Mouse (Mus musculus) myocyte (in vitro differentiated cells): ENCODE measurements around the gene Lamb2. TPM values are rescaled to one million over a fixed set of nuclear protein-coding genes. Genes with fewer than 3 reads are reported as not detected.
A peak's percentile ranks its signal among the peaks of the same experiment; 100 is the strongest.

Experiments used
- H3K27me3 ChIP-seq: one replicate; pipeline ENCODE4 v1.6.1; 2011; ENCODE audit not compliant: control insufficient read depth, insufficient read depth, insufficient read length
- H3K36me3 ChIP-seq: one replicate; pipeline ENCODE4 v1.6.1; 2011; ENCODE audit not compliant: control insufficient read depth, insufficient read depth
- H3K4me2 ChIP-seq: one replicate; pipeline ENCODE4 v1.6.1; 2011; ENCODE audit warnings: low read depth, control low read depth
- H3K4me3 ChIP-seq: one replicate; pipeline ENCODE4 v1.5.1; 2011; ENCODE audit warnings: mild to moderate bottlenecking, control low read depth, moderate library complexity
- H3K79me2 ChIP-seq: one replicate; pipeline ENCODE4 v1.6.1; 2011; ENCODE audit not compliant: control insufficient read depth, insufficient read depth
- H3ac ChIP-seq: one replicate; pipeline ENCODE4 v1.6.1; 2011; ENCODE audit not compliant: control insufficient read depth, insufficient read length
- CEBPB ChIP-seq: IDR thresholded peaks from 2 replicates; pipeline ENCODE4 v1.6.1; 2011; ENCODE audit warnings: mild to moderate bottlenecking, moderate library complexity; ENCODE audit not compliant: poor library complexity, insufficient read depth, severe bottlenecking
- E2F4 ChIP-seq: IDR thresholded peaks from one replicate; pipeline ENCODE4 v1.6.1; 2011; ENCODE audit warnings: mild to moderate bottlenecking, control low read depth, moderate library complexity; ENCODE audit not compliant: insufficient read depth
- MAX ChIP-seq: IDR thresholded peaks from one replicate; pipeline ENCODE4 v1.6.1; 2011; ENCODE audit warnings: low read depth, mild to moderate bottlenecking, control low read depth
- MYOD1 ChIP-seq, 3 experiments: IDR thresholded peaks; one replicate each; pipeline ENCODE4 v1.6.1; 2011; ENCODE audit warnings: control low read depth in 2 of 3, low read depth in 2 of 3, mild to moderate bottlenecking in 2 of 3, moderate library complexity in 1 of 3; ENCODE audit not compliant: insufficient read length in 2 of 3, control insufficient read depth in 1 of 3
- MYOG ChIP-seq, 3 experiments: IDR thresholded peaks; one replicate each; pipeline ENCODE4 v1.6.1; 2011; ENCODE audit warnings: control low read depth in 2 of 3, low read depth in 2 of 3, mild to moderate bottlenecking in 2 of 3; ENCODE audit not compliant: insufficient read length in 2 of 3, control insufficient read depth in 1 of 3, insufficient read depth in 1 of 3
- POLR2A ChIP-seq: IDR thresholded peaks from one replicate; pipeline ENCODE4 v1.6.1; 2011; ENCODE audit warnings: low read depth, mild to moderate bottlenecking, control low read depth, moderate library complexity; ENCODE audit not compliant: insufficient read length
- POLR2AphosphoS2 ChIP-seq: IDR thresholded peaks from one replicate; pipeline ENCODE4 v1.6.1; 2011; ENCODE audit warnings: low read depth, control low read depth; ENCODE audit not compliant: insufficient read length
- REST ChIP-seq: IDR thresholded peaks from one replicate; pipeline ENCODE4 v1.6.1; 2011; ENCODE audit warnings: mild to moderate bottlenecking, control low read depth, moderate library complexity; ENCODE audit not compliant: insufficient read depth, insufficient read length
- SRF ChIP-seq: IDR thresholded peaks from one replicate; pipeline ENCODE4 v1.6.1; 2011; ENCODE audit warnings: low read depth; ENCODE audit not compliant: control insufficient read depth, insufficient read length
- TCF12 ChIP-seq: IDR thresholded peaks from one replicate; pipeline ENCODE4 v1.6.1; 2011; ENCODE audit warnings: mild to moderate bottlenecking, control low read depth; ENCODE audit not compliant: poor library complexity, insufficient read depth, severe bottlenecking
- TCF3 ChIP-seq: IDR thresholded peaks from one replicate; pipeline ENCODE4 v1.6.1; 2011; ENCODE audit warnings: low read depth, control low read depth; ENCODE audit not compliant: insufficient read length
- USF1 ChIP-seq: IDR thresholded peaks from one replicate; pipeline ENCODE4 v1.6.1; 2011; ENCODE audit warnings: low read depth, mild to moderate bottlenecking, control low read depth, moderate library complexity
- polyA plus RNA-seq: library from polyadenylated mRNA; unstranded; fragments of >200 nt; fragmentation: generic; extraction: Trizol; gene quantifications from one replicate; pipeline ENCODE4 v1.2.1, GENCODE M21; 2012; ENCODE audit warnings: missing spikeins

Gene Lamb2
- polyA plus RNA-seq, 1 experiment: 61.6 TPM

DNA sequence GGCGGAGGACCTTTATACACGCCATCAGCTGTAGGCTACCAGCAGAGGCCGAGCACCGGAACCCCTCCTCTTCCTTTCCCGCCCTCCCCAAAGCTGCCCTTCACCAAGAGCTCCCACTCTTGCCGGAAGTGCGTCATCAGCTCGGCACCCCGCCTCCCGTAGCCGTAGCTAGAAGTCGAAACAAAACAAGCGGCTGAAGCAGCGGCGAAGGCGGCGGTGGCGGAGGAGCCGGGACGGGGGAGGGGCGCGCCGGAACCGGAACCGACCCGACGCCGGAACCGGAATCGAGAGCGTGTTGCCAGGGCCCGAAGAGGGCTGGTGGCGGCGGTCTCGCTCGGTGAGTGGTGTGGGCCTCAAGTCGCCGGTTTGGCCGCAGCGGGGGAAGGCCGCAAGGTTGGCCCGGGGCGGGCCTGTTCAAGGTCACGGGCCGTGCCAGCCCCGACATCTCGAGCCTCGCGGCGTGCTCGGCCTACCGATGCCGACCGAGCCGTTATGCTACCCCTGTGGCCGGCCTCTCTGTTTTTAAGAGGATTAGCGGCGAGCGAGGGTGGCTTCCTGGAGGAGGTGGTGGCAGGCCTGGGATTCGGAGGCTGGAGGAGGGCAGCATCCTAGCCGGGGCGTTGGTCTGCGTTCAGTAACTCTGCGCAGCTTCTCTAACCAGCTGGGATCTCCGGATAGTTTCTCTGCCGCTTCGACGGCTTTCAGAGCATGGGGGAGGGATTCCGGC lies 11.2 kb downstream of the Lamb2 start, which contains the start of gene Usp19:
Gene Usp19, plus strand, starts transcription at position 44 of the 727 bp plus-strand sequence.
- H3ac ChIP-seq: peak within 1 kb of the TSS; percentile 95
- H3K79me2 ChIP-seq: peaks cover 22% of the 10 kb centered on the region
- peak; percentile 81 for TF ChIP-seq POLR2A
- TF ChIP-seq POLR2AphosphoS2: peak; percentile 85
- TF ChIP-seq TCF3: no peak
- H3K4me2 ChIP-seq: peak within 1 kb of the TSS; percentile 78
- peaks cover 28% of the 10 kb centered on the region for H3K36me3 ChIP-seq
- peak within 1 kb of the TSS; percentile 93 for H3K4me3 ChIP-seq
- no peaks in the 10 kb centered on the region for H3K27me3 ChIP-seq

GRCm38 (mm10) chr9:108491286-108491580 lies 11.7 kb downstream of the Lamb2 start:
- Histone ChIP-seq H3ac (peak overlapping the region; percentile 95), H3K79me2 (peaks cover 22% of the 10 kb centered on the region), H3K4me3 (peak overlapping the region; percentile 93), H3K36me3 (peaks cover 33% of the 10 kb centered on the region), H3K27me3 (no peaks in the 10 kb centered on the region), H3K4me2 (peak overlapping the region; percentile 78)
- TF ChIP-seq MYOD1 (IDR thresholded peaks at IDR 0.05; ENCODE audit: control insufficient read depth in 1 of 3, insufficient read length in 2 of 3, low read depth in 2 of 3) (no peak), REST (no peak), MAX (no peak), POLR2AphosphoS2 (no peak), POLR2A (no peak), SRF (no peak), MYOG (IDR thresholded peaks at IDR 0.05; ENCODE audit: control insufficient read depth in 1 of 3, insufficient read depth in 1 of 3, insufficient read length in 2 of 3, low read depth in 2 of 3) (no peak), TCF3 (no peak), CEBPB (no peak), E2F4 (no peak), TCF12 (no peak), USF1 (no peak)

DNA sequence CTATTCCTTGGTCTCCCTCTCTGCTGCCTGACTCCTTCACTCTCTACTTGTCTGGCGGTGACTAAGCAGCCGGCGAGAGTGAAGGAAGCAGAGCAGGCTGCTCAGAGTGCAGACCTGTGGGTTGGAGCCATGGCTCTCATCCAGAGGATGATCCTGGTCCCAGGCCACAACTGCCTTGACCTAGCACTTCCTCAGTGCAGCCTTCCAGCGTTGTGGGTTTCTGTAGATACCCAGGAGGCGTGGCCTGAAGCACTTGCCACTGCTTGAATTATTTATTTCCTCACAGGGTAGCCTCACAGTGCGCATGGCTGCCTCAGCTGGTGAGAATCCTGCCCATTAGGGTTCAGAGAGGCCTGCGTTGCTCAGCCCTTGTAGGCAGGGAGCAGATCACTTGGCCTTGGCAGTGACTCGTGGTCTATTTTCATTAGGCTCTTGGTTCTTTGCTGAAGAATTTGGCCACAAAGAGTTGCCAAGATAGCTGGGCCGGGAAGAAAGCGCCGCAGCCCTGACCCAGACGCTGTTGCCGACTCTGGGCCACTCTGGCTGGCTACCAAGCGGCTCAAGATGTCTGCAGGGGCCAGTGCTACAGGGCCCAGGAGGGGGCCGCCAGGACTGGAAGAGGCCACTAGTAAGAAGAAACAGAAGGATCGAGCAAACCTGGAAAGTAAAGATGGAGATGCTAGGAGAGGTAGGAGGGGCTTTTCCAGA lies 12.7 kb downstream of the Lamb2 start:
- H3K4me2 ChIP-seq: peak overlapping the region; percentile 78
- no peaks in the 10 kb centered on the region for H3K27me3 ChIP-seq
- peak overlapping the region; percentile 93 for H3K4me3 ChIP-seq
- peaks cover 33% of the 10 kb centered on the region for H3K36me3 ChIP-seq
- TF ChIP-seq USF1 (no peak), POLR2AphosphoS2 (peak; percentile 53)
- peak overlapping the region; percentile 95 for H3ac ChIP-seq
- H3K79me2 ChIP-seq: peaks cover 22% of the 10 kb centered on the region

GRCm38 (mm10) chr9:108493246-108493645 lies 13.7 kb downstream of the Lamb2 start:
- no peak overlapping the region for H3ac ChIP-seq
- no peak overlapping the region for H3K4me2 ChIP-seq
- TF ChIP-seq MYOD1 (IDR thresholded peaks at IDR 0.05; ENCODE audit: control insufficient read depth in 1 of 3, insufficient read length in 2 of 3, low read depth in 2 of 3): no peak
- no peaks in the 10 kb centered on the region for H3K27me3 ChIP-seq
- H3K4me3 ChIP-seq: peak overlapping the region; percentile 93
- peaks cover 33% of the 10 kb centered on the region for H3K36me3 ChIP-seq
- peaks cover 22% of the 10 kb centered on the region for H3K79me2 ChIP-seq

DNA sequence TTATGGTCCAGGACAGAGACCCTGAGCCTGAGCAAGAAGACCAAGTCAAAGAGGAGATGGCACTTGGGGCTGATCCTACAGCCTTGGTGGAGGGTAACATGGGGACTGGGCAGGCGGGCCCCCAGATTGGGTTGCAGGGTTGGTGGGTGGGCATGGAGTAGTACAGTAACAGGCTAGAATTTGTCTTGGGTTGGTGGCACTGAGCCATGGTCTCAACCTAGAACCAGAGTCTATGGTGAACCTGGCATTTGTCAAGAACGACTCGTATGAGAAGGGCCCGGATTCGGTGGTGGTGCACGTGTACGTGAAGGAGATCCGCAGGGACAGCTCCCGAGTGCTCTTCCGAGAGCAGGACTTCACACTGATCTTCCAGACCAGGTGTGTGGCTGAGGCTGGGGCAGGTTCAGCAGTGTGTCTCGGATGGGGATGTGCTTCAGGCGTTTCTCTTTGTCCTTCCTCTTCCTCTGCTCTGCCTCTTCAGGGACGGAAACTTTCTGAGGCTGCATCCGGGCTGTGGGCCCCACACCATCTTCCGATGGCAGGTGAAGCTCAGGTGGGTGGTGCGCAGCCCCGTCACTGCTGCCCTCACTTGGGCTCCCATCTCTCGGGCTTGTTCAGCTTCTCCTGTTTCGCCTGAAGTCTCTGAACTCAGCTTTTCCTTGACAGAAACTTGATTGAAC lies 14.8 kb downstream of the Lamb2 start:
- TF ChIP-seq SRF (no peak), MAX (no peak), TCF3 (no peak), POLR2AphosphoS2 (no peak), MYOG (IDR thresholded peaks at IDR 0.05; ENCODE audit: control insufficient read depth in 1 of 3, insufficient read depth in 1 of 3, insufficient read length in 2 of 3, low read depth in 2 of 3) (no peak), CEBPB (no peak), E2F4 (no peak), MYOD1 (IDR thresholded peaks at IDR 0.05; ENCODE audit: control insufficient read depth in 1 of 3, insufficient read length in 2 of 3, low read depth in 2 of 3) (no peak), TCF12 (no peak), USF1 (no peak), REST (no peak), POLR2A (no peak)
- Histone ChIP-seq H3ac (no peak overlapping the region), H3K36me3 (peaks cover 33% of the 10 kb centered on the region), H3K79me2 (peaks cover 22% of the 10 kb centered on the region), H3K27me3 (no peaks in the 10 kb centered on the region), H3K4me2 (no peak overlapping the region), H3K4me3 (no peak overlapping the region)
